Mouse (Mus musculus): ENCODE data around the gene Rdm1. TPM values are rescaled to one million over a fixed set of nuclear protein-coding genes. Genes with fewer than 3 reads are reported as not detected.
A peak's percentile ranks its signal among the peaks of the same experiment; 100 is the strongest.

The Rdm1 gene
- polyA plus RNA-seq, 1 experiment from 2014 or later: 18.9 TPM

GRCm38 (mm10) chr11:101664825-101665635 is 38.0 kb downstream of the Rdm1 start, which contains the start of gene Arl4d:
Gene Arl4d, plus strand, starts transcription at chr11:101665541.
- no peaks in the 10 kb centered on the region for H3K9me3 ChIP-seq
- H3K4me2 ChIP-seq: peak within 1 kb of the TSS; percentile 86
- peak within 1 kb of the TSS; percentile 85 for H3K27ac ChIP-seq
- no peaks in the 10 kb centered on the region for H3K36me3 ChIP-seq
- H3K9ac ChIP-seq: peak within 1 kb of the TSS; percentile 82
- ATAC-seq (ENCODE audit: low FRiP score): peak; percentile 94
- 0 out of 2 replicates have a peak, but pooled peaks cover 3% of the 10 kb centered on the region for H3K27me3 ChIP-seq
- H3K4me1 ChIP-seq (replicated peaks): peaks cover 40% of the 10 kb centered on the region
- WGBS: 7% methylated on average over 34 of the region's 34 CpGs
- H3K4me3 ChIP-seq: peak within 1 kb of the TSS; percentile 62

GRCm38 (mm10) chr11:101665636-101665992 is 38.6 kb downstream of the Rdm1 start:
- Histone ChIP-seq H3K9ac (peak overlapping the region; percentile 82), H3K4me2 (peak overlapping the region; percentile 86), H3K27ac (peak overlapping the region; percentile 85), H3K27me3 (0 out of 2 replicates have a peak, but pooled peaks cover 3% of the 10 kb centered on the region), H3K36me3 (no peaks in the 10 kb centered on the region), H3K4me3 (peak overlapping the region; percentile 62), H3K9me3 (no peaks in the 10 kb centered on the region), H3K4me1 (replicated peaks) (peaks cover 40% of the 10 kb centered on the region)
- WGBS: under 1% methylated on average over 24 of the region's 24 CpGs
- no peak for ATAC-seq (ENCODE audit: low FRiP score)

- H3K36me3 ChIP-seq: no peaks in the 10 kb centered on the region
- H3K4me1 ChIP-seq (replicated peaks): peaks cover 40% of the 10 kb centered on the region
- 83% methylated on average over 28 of the region's 28 CpGs for WGBS
- no peak for ATAC-seq (ENCODE audit: low FRiP score)
- peak overlapping the region; percentile 58; the same call in 1 of the 2 replicates for H3K27ac ChIP-seq
- H3K4me3 ChIP-seq: peak overlapping the region; percentile 23
- H3K4me2 ChIP-seq: peak overlapping the region; percentile 86
- 0 out of 2 replicates have a peak, but pooled peaks cover 3% of the 10 kb centered on the region for H3K27me3 ChIP-seq
- H3K9ac ChIP-seq: peak overlapping the region; percentile 61
- no peaks in the 10 kb centered on the region for H3K9me3 ChIP-seq
Measured at GRCm38 (mm10) chr11:101666626-101667345, 39.8 kb downstream of the Rdm1 start.

GRCm38 (mm10) chr11:101667871-101668532 is 41.0 kb downstream of the Rdm1 start:
- Histone ChIP-seq H3K9me3 (no peaks in the 10 kb centered on the region), H3K4me3 (no peak overlapping the region), H3K36me3 (no peaks in the 10 kb centered on the region), H3K27me3 (0 out of 2 replicates have a peak, but pooled peaks cover 3% of the 10 kb centered on the region), H3K27ac (peak overlapping the region; percentile 31), H3K9ac (peak overlapping the region; percentile 55; the same call in 1 of the 2 replicates), H3K4me2 (peak overlapping the region; percentile 86), H3K4me1 (replicated peaks) (peaks cover 40% of the 10 kb centered on the region)
- no peak for ATAC-seq (ENCODE audit: low FRiP score)
- 75% methylated on average over 14 of the region's 14 CpGs for WGBS

GRCm38 (mm10) chr11:101668546-101669261 is 41.7 kb downstream of the Rdm1 start:
- Histone ChIP-seq H3K9ac (no peak overlapping the region), H3K4me1 (replicated peaks) (peaks cover 40% of the 10 kb centered on the region), H3K4me2 (peak overlapping the region; percentile 86), H3K27me3 (0 out of 2 replicates have a peak, but pooled peaks cover 3% of the 10 kb centered on the region), H3K36me3 (no peaks in the 10 kb centered on the region), H3K4me3 (no peak overlapping the region), H3K27ac (peak overlapping the region; percentile 31), H3K9me3 (no peaks in the 10 kb centered on the region)
- 37% methylated on average over 13 of the region's 13 CpGs for WGBS
- ATAC-seq (ENCODE audit: low FRiP score): no peak

- Histone ChIP-seq H3K36me3 (no peaks in the 10 kb centered on the region), H3K27ac (no peak overlapping the region), H3K4me1 (replicated peaks) (peaks cover 37% of the 10 kb centered on the region), H3K9me3 (no peaks in the 10 kb centered on the region), H3K27me3 (0 out of 2 replicates have a peak, but pooled peaks cover 3% of the 10 kb centered on the region), H3K4me3 (no peak overlapping the region), H3K4me2 (no peak overlapping the region), H3K9ac (no peak overlapping the region)
- no peak for ATAC-seq (ENCODE audit: low FRiP score)
- WGBS: 82% methylated on average over 1 of the region's 1 CpGs
Measured at GRCm38 (mm10) chr11:101670334-101670733, 43.3 kb downstream of the Rdm1 start.

- ATAC-seq (ENCODE audit: low FRiP score): no peak
- Histone ChIP-seq H3K27ac (no peak overlapping the region), H3K4me1 (replicated peaks) (peaks cover 33% of the 10 kb centered on the region), H3K9ac (no peak overlapping the region), H3K9me3 (no peaks in the 10 kb centered on the region), H3K4me2 (no peak overlapping the region), H3K4me3 (no peak overlapping the region), H3K27me3 (0 out of 2 replicates have a peak, but pooled peaks cover 3% of the 10 kb centered on the region), H3K36me3 (no peaks in the 10 kb centered on the region)
- WGBS: 89% methylated on average over 4 of the region's 4 CpGs
Measured at GRCm38 (mm10) chr11:101671255-101671654, 44.3 kb downstream of the Rdm1 start.

GRCm38 (mm10) chr11:101673010-101673642 is 46.1 kb downstream of the Rdm1 start:
- Histone ChIP-seq H3K4me3 (no peak overlapping the region), H3K4me1 (replicated peaks) (peaks cover 15% of the 10 kb centered on the region), H3K27me3 (no peaks in the 10 kb centered on the region), H3K9me3 (no peaks in the 10 kb centered on the region), H3K27ac (no peak overlapping the region), H3K4me2 (no peak overlapping the region), H3K9ac (no peak overlapping the region), H3K36me3 (no peaks in the 10 kb centered on the region)
- 46% methylated on average over 16 of the region's 16 CpGs for WGBS
- ATAC-seq (ENCODE audit: low FRiP score): no peak

- WGBS: 90% methylated on average over 5 of the region's 5 CpGs
- Histone ChIP-seq H3K27me3 (no peaks in the 10 kb centered on the region), H3K9ac (no peak overlapping the region)
Measured at GRCm38 (mm10) chr11:101674106-101674505, 47.1 kb downstream of the Rdm1 start.

GRCm38 (mm10) chr11:101675349-101675748 is 48.4 kb downstream of the Rdm1 start:
- Histone ChIP-seq H3K36me3 (no peaks in the 10 kb centered on the region), H3K9me3 (no peaks in the 10 kb centered on the region), H3K4me1 (replicated peaks) (no peaks in the 10 kb centered on the region; the same call in 1 of the 2 replicates), H3K27ac (no peak overlapping the region), H3K4me2 (no peak overlapping the region), H3K4me3 (no peak overlapping the region), H3K27me3 (no peaks in the 10 kb centered on the region), H3K9ac (no peak overlapping the region)
- WGBS: 87% methylated on average over 4 of the region's 4 CpGs
- ATAC-seq (ENCODE audit: low FRiP score): no peak

More at GRCm38 (mm10) chr11:101674106-101674505, 47.1 kb downstream of the Rdm1 start:
- no peak for ATAC-seq (ENCODE audit: low FRiP score)
- Histone ChIP-seq H3K27ac (no peak overlapping the region), H3K36me3 (no peaks in the 10 kb centered on the region), H3K4me1 (replicated peaks) (peaks cover 5% of the 10 kb centered on the region), H3K4me2 (no peak overlapping the region), H3K4me3 (no peak overlapping the region), H3K9me3 (no peaks in the 10 kb centered on the region)

- 79% methylated on average over 12 of the region's 12 CpGs for WGBS
- no peak overlapping the region for H3K9ac ChIP-seq
- ATAC-seq (ENCODE audit: low FRiP score): no peak
Measured at GRCm38 (mm10) chr11:101677655-101678054, 50.7 kb downstream of the Rdm1 start.

More at GRCm38 (mm10) chr11:101677655-101678054, 50.7 kb downstream of the Rdm1 start:
- H3K9me3 ChIP-seq: no peaks in the 10 kb centered on the region
- no peak overlapping the region for H3K4me2 ChIP-seq
- peaks cover 8% of the 10 kb centered on the region for H3K4me1 ChIP-seq (replicated peaks)
- H3K27me3 ChIP-seq: no peaks in the 10 kb centered on the region
- no peaks in the 10 kb centered on the region for H3K36me3 ChIP-seq
- no peak overlapping the region for H3K4me3 ChIP-seq
- no peak overlapping the region for H3K27ac ChIP-seq
